Mouse (Mus musculus) MEL (cell line): Measurements from ENCODE around the gene Tnfrsf12a. TPM values are rescaled to one million over a fixed set of nuclear protein-coding genes. Genes with fewer than 3 reads are reported as not detected.

Source experiments
- DNase-seq: peaks from one replicate; pipeline ENCODE4 v3.0.0; 2011; ENCODE audit warnings: low read depth, low spot score
- H3K27ac ChIP-seq: 2 replicates; pipeline ENCODE4 v1.5.1; 2012; ENCODE audit warnings: low read depth, mild to moderate bottlenecking, control low read depth, low read length, moderate library complexity; ENCODE audit not compliant: control insufficient read depth
- H3K27me3 ChIP-seq, 2 experiments: fragments of 150-350 bp in 1 of 2; sonication (generic) in 1 of 2; 2 replicates each; pipeline ENCODE4 v1.6.1; 2012; ENCODE audit warnings: low read length in 2 of 2, mild to moderate bottlenecking in 2 of 2, improper control_type of control experiment in 1 of 2, moderate library complexity in 1 of 2; ENCODE audit not compliant: insufficient read depth in 2 of 2, control insufficient read depth in 1 of 2
- H3K36me3 ChIP-seq, 2 experiments: 2 replicates each; pipeline ENCODE4 v1.6.1; 2012 to 2014; ENCODE audit warnings: low read length in 2 of 2, improper control_type of control experiment in 1 of 2, inconsistent platforms in 1 of 2, mild to moderate bottlenecking in 1 of 2; ENCODE audit not compliant: insufficient read depth in 2 of 2, control insufficient read depth in 1 of 2
- H3K4me1 ChIP-seq, 2 experiments: fragments of 150-350 bp in 1 of 2; sonication (generic) in 1 of 2; 2 replicates each; pipeline ENCODE4 v1.6.1; 2012; ENCODE audit warnings: low read length in 2 of 2, improper control_type of control experiment in 1 of 2, mild to moderate bottlenecking in 1 of 2; ENCODE audit not compliant: insufficient read depth in 2 of 2, control insufficient read depth in 1 of 2
- H3K4me3 ChIP-seq, 2 experiments: fragments of 150-350 bp in 1 of 2; sonication (generic) in 1 of 2; 2 replicates each; pipeline ENCODE4 v1.5.1; 2012; ENCODE audit warnings: low read depth in 2 of 2, low read length in 2 of 2, mild to moderate bottlenecking in 2 of 2, moderate library complexity in 2 of 2, control low read depth in 1 of 2, improper control_type of control experiment in 1 of 2; ENCODE audit not compliant: control insufficient read depth in 1 of 2, insufficient read depth in 1 of 2
- H3K79me2 ChIP-seq: 2 replicates; pipeline ENCODE4 v1.6.1; 2012; ENCODE audit warnings: mild to moderate bottlenecking, low read length, moderate library complexity; ENCODE audit not compliant: control insufficient read depth, poor library complexity, insufficient read depth
- H3K9ac ChIP-seq: 2 replicates; pipeline ENCODE4 v1.6.1; 2012; ENCODE audit warnings: low read depth, mild to moderate bottlenecking, control low read depth, low read length, moderate library complexity; ENCODE audit not compliant: control insufficient read depth, poor library complexity, severe bottlenecking
- H3K9me3 ChIP-seq: fragments of 150-350 bp; sonication (generic); replicated peaks from 2 replicates; pipeline ENCODE4 v1.6.1; 2012; ENCODE audit warnings: mild to moderate bottlenecking, low read length, improper control_type of control experiment, moderate library complexity; ENCODE audit not compliant: insufficient read depth
- CHD1 ChIP-seq: IDR thresholded peaks from 2 replicates; pipeline ENCODE4 v1.6.1; 2012; ENCODE audit warnings: low read depth, mild to moderate bottlenecking, inconsistent platforms, low read length, improper control_type of control experiment
- CHD2 ChIP-seq: IDR thresholded peaks from 2 replicates; pipeline ENCODE4 v1.6.1; 2011; ENCODE audit warnings: low read length, improper control_type of control experiment
- CTCF ChIP-seq, 3 experiments: IDR thresholded peaks in 2 of 3; conservative IDR thresholded peaks in 1 of 3; 2 replicates each; pipeline ENCODE4 v1.5.1; 2011 to 2012; ENCODE audit warnings: low read length in 3 of 3, low read depth in 2 of 3, mild to moderate bottlenecking in 2 of 3, improper control_type of control experiment in 1 of 3, inconsistent platforms in 1 of 3, mixed read lengths in 1 of 3, moderate library complexity in 1 of 3; ENCODE audit not compliant: control insufficient read depth in 1 of 3, insufficient read depth in 1 of 3, poor library complexity in 1 of 3, severe bottlenecking in 1 of 3
- E2F4 ChIP-seq: IDR thresholded peaks from 2 replicates; pipeline ENCODE4 v1.6.1; 2011; ENCODE audit warnings: low read depth, low read length, improper control_type of control experiment, borderline replicate concordance
- ELF1 ChIP-seq: IDR thresholded peaks from 2 replicates; pipeline ENCODE4 v1.6.1; 2014; ENCODE audit warnings: low read depth, mild to moderate bottlenecking, inconsistent platforms, low read length, improper control_type of control experiment, moderate library complexity
- EP300 ChIP-seq, 2 experiments: IDR thresholded peaks; 2 replicates each; pipeline ENCODE4 v1.6.1; 2011; ENCODE audit warnings: improper control_type of control experiment in 2 of 2, low read length in 2 of 2, low read depth in 1 of 2, mild to moderate bottlenecking in 1 of 2
- ETS1 ChIP-seq: IDR thresholded peaks from 2 replicates; pipeline ENCODE4 v1.6.1; 2012; ENCODE audit warnings: low read depth, mild to moderate bottlenecking, inconsistent platforms, low read length, improper control_type of control experiment, moderate library complexity
- MAZ ChIP-seq: IDR thresholded peaks from 2 replicates; pipeline ENCODE4 v1.6.1; 2012; ENCODE audit warnings: low read depth, mild to moderate bottlenecking, inconsistent platforms, low read length, improper control_type of control experiment
- MXI1 ChIP-seq: IDR thresholded peaks from 2 replicates; pipeline ENCODE4 v1.6.1; 2011; ENCODE audit warnings: mild to moderate bottlenecking, low read depth, low read length, improper control_type of control experiment
- MYC ChIP-seq: IDR thresholded peaks from 2 replicates; pipeline ENCODE4 v1.6.1; 2011; ENCODE audit warnings: low read depth, mild to moderate bottlenecking, low read length, improper control_type of control experiment, moderate library complexity
- NELFE ChIP-seq: IDR thresholded peaks from 2 replicates; pipeline ENCODE4 v1.6.1; 2011; ENCODE audit warnings: low read depth, low read length, improper control_type of control experiment
- POLR2A ChIP-seq, 2 experiments: IDR thresholded peaks; 2 replicates each; pipeline ENCODE4 v1.6.1; 2011 to 2012; ENCODE audit warnings: low read length in 2 of 2, mild to moderate bottlenecking in 2 of 2, control low read depth in 1 of 2, improper control_type of control experiment in 1 of 2, low read depth in 1 of 2, moderate library complexity in 1 of 2; ENCODE audit not compliant: control insufficient read depth in 1 of 2, insufficient read depth in 1 of 2, poor library complexity in 1 of 2
- POLR2AphosphoS2 ChIP-seq: IDR thresholded peaks from 2 replicates; pipeline ENCODE4 v1.6.1; 2011; ENCODE audit warnings: low read length, improper control_type of control experiment
- RAD21 ChIP-seq: IDR thresholded peaks from 2 replicates; pipeline ENCODE4 v1.6.1; 2011; ENCODE audit warnings: mild to moderate bottlenecking, low read depth, low read length, improper control_type of control experiment
- RCOR1 ChIP-seq: IDR thresholded peaks from 2 replicates; pipeline ENCODE4 v1.6.1; 2012; ENCODE audit warnings: low read depth, mild to moderate bottlenecking, inconsistent platforms, low read length, improper control_type of control experiment
- SIN3A ChIP-seq: IDR thresholded peaks from 2 replicates; pipeline ENCODE4 v1.6.1; 2012; ENCODE audit warnings: low read length, improper control_type of control experiment, inconsistent platforms
- SMC3 ChIP-seq: IDR thresholded peaks from 2 replicates; pipeline ENCODE4 v1.6.1; 2011; ENCODE audit warnings: low read depth, low read length, improper control_type of control experiment
- TBP ChIP-seq: IDR thresholded peaks from 2 replicates; pipeline ENCODE4 v1.8.0; 2011; ENCODE audit warnings: low read depth, low read length, improper control_type of control experiment
- TCF12 ChIP-seq: IDR thresholded peaks from 2 replicates; pipeline ENCODE4 v1.6.1; 2014; ENCODE audit warnings: low read depth, mild to moderate bottlenecking, inconsistent platforms, low read length, improper control_type of control experiment, moderate library complexity
- polyA plus RNA-seq, 2 experiments: library from polyadenylated mRNA; stranded (reverse) in 1 of 2; unstranded in 1 of 2; fragments of >175 nt in 1 of 2; fragments of >200 nt in 1 of 2; gene quantifications; 2 replicates each; pipeline versions ENCODE4 v1.2.1 to v1.2.4; 2012; ENCODE audit warnings: low replicate concordance in 2 of 2, low read depth in 1 of 2; ENCODE audit not compliant: insufficient read length in 2 of 2, insufficient read depth in 1 of 2, missing spikeins in 1 of 2
- total RNA-seq: library from RNA; depleted of rRNA; stranded (reverse); fragments of 300-350 nt; gene quantifications from 2 replicates; pipeline ENCODE4 v1.2.3, GENCODE M21; 2012

Tnfrsf12a gene
- total and polyA plus RNA-seq, 3 experiments: 14.7 to 18.8 TPM; not detected in 1

DNA sequence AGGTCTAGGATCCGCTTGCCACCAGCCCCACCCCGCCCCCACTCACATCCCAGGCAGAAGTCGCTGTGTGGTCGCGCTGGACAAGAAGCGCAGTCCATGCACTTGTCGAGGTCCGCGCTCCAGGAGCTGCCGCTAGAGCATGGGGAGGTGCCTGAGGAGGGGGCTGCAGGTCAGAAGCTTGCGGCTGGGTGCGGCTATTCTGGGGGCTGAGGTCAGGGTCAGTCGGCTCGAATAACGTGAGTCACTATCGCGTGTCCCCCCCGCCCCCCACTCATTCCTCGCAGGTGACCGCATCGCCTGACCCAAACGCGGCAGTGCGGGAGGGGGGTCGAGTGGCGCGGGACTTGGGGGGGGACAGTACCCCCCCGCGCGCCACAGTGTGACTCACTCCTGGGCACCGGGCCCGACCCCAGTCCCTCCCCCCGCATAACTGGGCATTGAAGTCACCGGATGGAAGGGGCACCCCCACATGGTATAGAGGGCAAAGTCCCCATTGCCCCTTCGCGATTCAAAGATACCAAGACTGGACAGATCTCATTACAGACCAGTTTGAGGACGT is 716 bp downstream of the Tnfrsf12a start:
- Histone ChIP-seq H3K9me3 (no peaks in the 10 kb centered on the region), H3K9ac (peak overlapping the region; percentile 86), H3K36me3 (peaks cover 0 to 21% of the 10 kb centered on the region in 2 experiments; a peak in 2 of 4 replicates), H3K4me1 (peaks cover 0 to 33% of the 10 kb centered on the region in 2 experiments), H3K27me3 (no peaks in the 10 kb centered on the region), H3K27ac (peak overlapping the region; percentile 66), H3K79me2 (peaks cover 15% of the 10 kb centered on the region), H3K4me3 (peak overlapping the region; percentile 81 to 89)
- no peak for TF ChIP-seq TCF12
- no peak for TF ChIP-seq POLR2AphosphoS2
- 0 out of 2 replicates have a peak, but pooled peaks have one; percentile 7 for TF ChIP-seq E2F4
- TF ChIP-seq MYC: 0 out of 2 replicates have a peak, but pooled peaks have one; percentile 10
- TF ChIP-seq ETS1: 0 out of 2 replicates have a peak, but pooled peaks have one; percentile 34
- DNase-seq: peak; percentile 58

- H3K4me1 ChIP-seq: peaks cover 0 to 27% of the 10 kb centered on the region in 2 experiments
- peak overlapping the region; percentile 81 to 89 for H3K4me3 ChIP-seq
- no peaks in the 10 kb centered on the region for H3K27me3 ChIP-seq
- no peak for TF ChIP-seq SMC3
- TF ChIP-seq NELFE: 0 out of 2 replicates have a peak, but pooled peaks have one; percentile 16
- TF ChIP-seq CHD1: 0 out of 2 replicates have a peak, but pooled peaks have one; percentile 14
- TF ChIP-seq SIN3A: peak; percentile 44
- TF ChIP-seq TBP: no peak; the same call in 1 of the 2 replicates
- no peak for TF ChIP-seq EP300 (IDR thresholded peaks at IDR 0.05; ENCODE audit: low read depth in 1 of 2, low read length in 2 of 2)
- 0 out of 2 replicates have a peak, but pooled peaks have one; percentile 22 for TF ChIP-seq ETS1
- no peak for TF ChIP-seq RAD21
- TF ChIP-seq RCOR1: 0 out of 2 replicates have a peak, but pooled peaks have one; percentile 15
- TF ChIP-seq MXI1: no peak; the same call in 1 of the 2 replicates
- no peak; the same call in 1 of the 2 replicates for TF ChIP-seq MAZ
- peak in 1 of 3 experiments; percentile 2; a peak in 1 of 6 replicates for TF ChIP-seq CTCF (IDR thresholded peaks at IDR 0.05 in 2 of 3, conservative IDR thresholded peaks at IDR 0.05 in 1 of 3; ENCODE audit: control insufficient read depth in 1 of 3, insufficient read depth in 1 of 3, low read depth in 2 of 3, low read length in 3 of 3, poor library complexity in 1 of 3, severe bottlenecking in 1 of 3)
- no peak for TF ChIP-seq CHD2
- TF ChIP-seq ELF1: peak; percentile 41; the same call in 1 of the 2 replicates
- no peak for TF ChIP-seq POLR2A (IDR thresholded peaks at IDR 0.05; ENCODE audit: control insufficient read depth in 1 of 2, insufficient read depth in 1 of 2, low read depth in 1 of 2, low read length in 2 of 2, poor library complexity in 1 of 2)
- peak overlapping the region; percentile 66 for H3K27ac ChIP-seq
- H3K79me2 ChIP-seq: peaks cover 15% of the 10 kb centered on the region
- peaks cover 0 to 20% of the 10 kb centered on the region in 2 experiments; a peak in 2 of 4 replicates for H3K36me3 ChIP-seq
- H3K9me3 ChIP-seq: no peaks in the 10 kb centered on the region
- peak; percentile 90 for DNase-seq
- peak overlapping the region; percentile 86 for H3K9ac ChIP-seq
Measured at GRCm38 (mm10) chr17:23675564-23676281, 1.5 kb downstream of the Tnfrsf12a start.
